8 mouse cellular contexts compared by ENCODE assay signal in the genomic region with DNA sequence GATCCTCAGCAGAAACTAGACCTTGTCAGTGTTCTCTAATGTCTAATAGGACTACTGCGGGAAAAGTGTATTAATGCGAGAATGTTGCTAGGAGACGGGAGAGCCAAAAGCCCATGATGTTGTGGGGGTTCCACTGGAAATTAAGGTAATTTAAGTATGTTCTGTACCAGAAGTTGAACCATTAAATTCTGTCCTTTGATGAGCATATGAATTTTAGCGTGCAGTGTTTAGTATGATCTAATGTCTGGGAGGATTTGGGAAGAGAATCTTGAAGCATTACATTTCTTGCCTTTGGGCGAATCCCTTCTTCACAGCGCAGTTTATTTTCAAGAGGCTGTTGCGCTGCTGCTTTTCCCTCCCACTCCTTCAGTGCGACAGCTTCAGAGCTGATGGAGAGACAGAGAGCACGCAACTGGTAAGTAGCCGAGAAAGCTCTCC.
A peak's percentile ranks its signal among the peaks of the same experiment; 100 is the strongest.
DNase-seq lines count a peak whose midpoint lies in the region; ATAC-seq and TF ChIP-seq lines count a peak whose summit lies in the region.

No protein-coding gene starts in this region.

- TF ChIP-seq CTCF in embryonic fibroblast, embryonic 13.5 days (IDR thresholded peaks at IDR 0.05; ENCODE audit: borderline replicate concordance, insufficient read depth, low read length) = no peak

- 32% methylated on average over 10 of the region's 10 CpGs for WGBS in midbrain, embryonic 15.5 days

- no peaks in the 10 kb centered on the region for H3K27me3 ChIP-seq in midbrain, embryonic 15.5 days (replicated peaks)

- intact Hi-C loops in heart, postnatal 14 days (cut with DNase I) = no loop called here

- no peaks in the 10 kb centered on the region for H3K4me1 ChIP-seq in embryonic fibroblast, embryonic 13.5 days (ENCODE audit: control insufficient read depth, insufficient read depth, low read length)
- peaks cover 5% of the 10 kb centered on the region; the same call in 1 of the 2 replicates for H3K4me1 ChIP-seq in midbrain, embryonic 15.5 days

- no peaks in the 10 kb centered on the region for H3K9me3 ChIP-seq in midbrain, embryonic 15.5 days

- H3K4me3 ChIP-seq in embryonic fibroblast, embryonic 13.5 days (ENCODE audit: insufficient read depth, low read length) = no peak overlapping the region
- H3K4me3 ChIP-seq in midbrain, embryonic 15.5 days = peak overlapping the region; percentile 44

- H3K36me3 ChIP-seq in midbrain, embryonic 15.5 days (replicated peaks) = no peaks in the 10 kb centered on the region

- H3K9ac ChIP-seq in midbrain, embryonic 15.5 days = peak overlapping the region; percentile 31; the same call in 1 of the 2 replicates

- TF ChIP-seq POLR2A in embryonic fibroblast, embryonic 13.5 days (IDR thresholded peaks at IDR 0.05; ENCODE audit: low read depth, low read length) = peak; percentile 32; the same call in 1 of the 2 replicates

- H3K27ac ChIP-seq in embryonic fibroblast, embryonic 13.5 days (ENCODE audit: insufficient read depth, low read length) = no peak overlapping the region
- H3K27ac ChIP-seq in midbrain, embryonic 15.5 days = peak overlapping the region; percentile 74

- peak; percentile 50 for DNase-seq in cerebellum, adult 9-11 months
- peak; percentile 35 for DNase-seq in layer of hippocampus, adult 9-10 months (ENCODE audit: low spot score)
- DNase-seq in heart, postnatal 14 days = no peak
- no peak for DNase-seq in ovary, postnatal 36 days (ENCODE audit: low spot score)
- no peak for DNase-seq in adrenal gland, postnatal 14 days

- peak overlapping the region; percentile 38 for H3K4me2 ChIP-seq in midbrain, embryonic 15.5 days

- ATAC-seq in midbrain, embryonic 15.5 days (replicated peaks) = peak; percentile 90
- ATAC-seq in monocyte, adult 5-6 weeks (replicated peaks; ENCODE audit: insufficient number of reproducible peaks, low FRiP score, low TSS enrichment, poor library complexity, severe bottlenecking) = no peak

Comparison
In these comparisons a context has a peak if more than half of its experiments do, and no peak if none do; other contexts are left out.
1. DNase-seq: peak in cerebellum, adult 9-11 months (single experiment) and layer of hippocampus, adult 9-10 months (single experiment); none in heart, postnatal 14 days (0 of 2), ovary, postnatal 36 days (single experiment) and adrenal gland, postnatal 14 days (single experiment).